Mouse (Mus musculus): ENCODE results near the gene Dydc2.

Gene Dydc2

DNA sequence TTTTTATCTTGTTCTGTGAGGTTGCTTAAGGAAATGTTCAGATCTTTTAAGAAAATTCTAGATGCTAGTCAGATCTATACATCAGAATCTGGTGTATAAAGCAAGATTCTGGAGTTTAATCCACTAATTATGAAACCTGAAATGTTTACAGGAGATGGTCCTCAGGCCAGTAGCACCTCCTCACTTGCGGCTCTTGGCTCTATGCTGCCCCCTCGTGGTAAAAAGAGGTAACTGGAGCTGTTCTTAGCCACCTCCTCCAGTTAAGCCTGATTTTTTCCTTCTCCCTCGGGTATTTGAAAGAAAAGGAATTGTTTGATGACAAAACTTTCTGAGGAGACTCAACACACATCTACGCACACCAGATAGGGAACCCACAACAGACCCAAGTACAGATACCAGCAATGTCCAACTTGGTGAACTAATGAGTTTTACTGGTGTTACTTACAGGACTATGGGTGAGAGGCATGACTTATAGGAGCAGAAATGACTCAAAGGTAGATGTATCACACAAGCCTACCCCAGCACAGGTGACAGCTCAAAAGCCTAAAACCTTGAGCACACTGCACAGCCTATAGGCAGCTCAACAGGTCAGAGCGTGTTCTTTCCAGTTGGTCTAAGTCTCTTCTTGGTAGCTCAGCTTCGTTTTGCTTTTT is 33.7 kb downstream of the Dydc2 start:
- peak in 1 of 2 experiments; percentile 69 for DNase-seq (ENCODE audit: low spot score in 2 of 2)

DNA sequence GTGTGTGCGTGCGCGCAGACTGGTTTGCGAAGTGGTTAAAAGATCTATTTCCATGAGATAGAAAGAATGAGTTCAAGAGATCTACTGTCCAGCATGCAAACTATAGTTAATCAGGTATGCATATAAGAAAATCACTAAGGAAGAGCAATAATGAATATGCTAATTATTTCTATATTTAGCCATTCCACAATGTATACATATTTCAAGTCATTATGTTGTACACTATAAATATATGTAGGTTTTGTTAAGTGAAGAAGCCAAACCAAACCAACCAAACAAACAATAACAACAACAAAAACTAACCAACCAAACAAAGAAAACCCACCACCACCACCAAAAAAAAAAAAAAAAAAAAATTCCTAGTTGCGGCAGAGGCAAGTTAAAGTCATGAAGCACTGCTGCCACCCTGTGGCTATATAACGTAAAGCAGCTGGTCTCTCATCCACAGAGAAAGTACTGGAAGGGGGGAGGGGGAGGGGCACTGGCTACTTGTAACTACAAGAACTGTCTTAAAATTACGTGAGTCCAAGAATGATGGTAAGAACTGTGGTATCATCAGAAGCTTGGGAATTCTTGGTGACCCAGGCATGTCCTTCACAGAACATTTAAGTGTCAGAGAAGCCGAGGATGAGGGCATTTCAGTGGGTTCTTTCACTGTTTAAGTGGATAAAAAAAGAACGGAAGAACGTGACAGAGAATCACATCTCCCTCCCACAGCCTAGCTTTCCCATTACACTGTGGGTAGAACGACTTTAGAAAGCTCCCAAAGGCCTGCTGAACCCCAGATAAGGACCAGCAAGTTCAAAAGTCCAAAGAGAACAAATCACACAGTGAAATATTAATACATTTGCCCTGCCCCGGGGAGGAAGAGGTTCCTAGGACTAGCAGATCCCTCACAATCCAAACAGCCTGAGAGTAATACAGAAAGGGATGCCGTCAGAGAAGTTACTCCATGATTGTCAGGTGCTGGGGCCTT is 35.6 kb downstream of the Dydc2 start:
- DNase-seq (ENCODE audit: low spot score in 2 of 2) = peak; percentile 23 to 87

DNA sequence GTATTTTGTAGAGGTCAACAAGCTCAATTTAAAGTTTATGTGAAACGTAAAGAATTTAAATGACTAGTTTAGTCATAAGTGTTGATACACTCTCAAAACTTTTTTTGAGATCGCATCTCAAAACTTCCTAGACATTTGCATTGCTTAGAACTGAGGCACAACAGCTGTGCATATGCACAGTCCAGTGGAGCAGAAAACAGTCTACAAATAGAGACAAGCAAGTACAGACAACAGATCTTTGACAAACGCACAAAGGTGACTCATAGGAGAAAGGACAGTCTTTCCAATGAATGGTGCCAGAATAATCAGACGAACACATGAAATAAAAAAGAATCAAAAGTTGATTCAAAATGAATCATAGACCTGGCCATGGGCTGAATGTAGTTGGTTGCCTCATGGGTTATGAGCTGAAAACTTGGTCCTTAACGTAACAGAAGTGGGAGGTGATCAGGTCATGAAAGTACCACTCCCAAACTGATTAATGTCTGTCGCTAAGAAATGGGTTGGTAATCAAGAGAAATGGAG is 38.0 kb downstream of the Dydc2 start:
- DNase-seq (ENCODE audit: low spot score in 2 of 2) = no peak

DNA sequence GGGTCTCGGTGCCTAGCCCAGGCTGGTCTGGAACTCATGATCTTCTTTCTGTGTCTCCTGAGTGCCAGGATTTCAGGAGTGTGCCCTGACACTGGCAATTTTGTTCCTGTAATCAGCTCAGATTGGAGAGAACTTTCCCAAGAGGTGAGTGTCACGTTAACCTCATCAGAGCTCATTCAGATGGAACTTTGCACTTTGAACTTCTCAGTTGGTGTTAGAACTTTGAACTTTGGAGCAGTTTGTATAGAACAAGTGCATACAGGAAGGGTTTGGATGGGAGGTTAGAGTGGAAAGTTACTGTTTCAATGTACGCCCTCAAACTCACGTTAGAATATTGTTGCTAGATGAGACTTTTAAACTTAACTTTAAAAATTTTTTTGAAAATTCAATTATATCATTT is 39.7 kb downstream of the Dydc2 start:
- no peak for DNase-seq (ENCODE audit: low spot score in 2 of 2)

DNA sequence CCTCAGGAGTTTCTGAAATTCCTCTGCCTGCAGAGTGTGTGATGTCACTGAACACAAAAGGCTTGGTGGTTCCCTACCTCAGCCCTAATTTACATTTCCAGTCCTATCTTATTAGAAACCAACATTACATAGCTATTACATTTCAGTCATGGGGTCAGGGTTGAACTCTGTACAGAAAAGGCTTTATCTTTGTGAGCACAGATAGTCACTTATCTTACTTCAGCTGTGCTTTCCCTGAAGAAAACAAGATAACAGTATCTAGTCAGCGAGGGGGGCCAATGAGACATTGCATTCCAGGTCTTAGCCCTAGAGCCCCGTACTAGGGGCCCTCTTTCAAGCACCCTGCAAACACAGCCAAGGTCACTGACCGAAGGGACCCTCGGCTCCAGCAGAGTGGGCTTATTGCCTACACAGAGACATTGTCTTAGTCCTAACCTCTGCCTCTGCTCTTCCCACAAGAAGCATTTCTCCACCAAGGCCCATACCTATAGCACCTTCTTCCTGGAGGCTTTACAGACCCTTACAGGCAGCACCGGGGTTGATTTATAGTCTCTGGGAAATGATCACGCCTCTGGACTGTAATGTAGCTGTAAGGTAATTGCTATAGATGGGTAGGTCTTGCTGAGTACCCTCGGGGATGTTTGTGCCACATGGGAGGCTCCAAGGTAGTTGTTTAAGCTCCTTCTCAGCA is 43.3 kb downstream of the Dydc2 start:
- no peak for DNase-seq (ENCODE audit: low spot score in 2 of 2)

DNA sequence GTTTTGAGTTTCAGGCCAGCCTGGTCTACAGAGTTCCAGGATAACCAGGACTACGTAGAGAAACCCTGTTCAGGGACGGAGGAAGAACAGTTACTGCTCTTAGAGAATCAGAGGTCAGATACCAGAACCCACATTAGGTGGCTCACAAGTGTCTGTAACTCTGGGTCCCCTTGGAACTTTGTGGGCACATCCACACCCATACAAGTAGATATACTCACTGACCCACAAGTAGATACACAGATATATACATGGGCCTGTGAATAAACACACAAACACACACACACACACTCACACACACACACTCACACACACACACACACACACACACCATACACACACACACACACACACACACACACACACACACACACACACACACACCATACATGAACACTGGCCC is 43.9 kb downstream of the Dydc2 start:
- DNase-seq (ENCODE audit: low spot score in 2 of 2) = no peak

DNA sequence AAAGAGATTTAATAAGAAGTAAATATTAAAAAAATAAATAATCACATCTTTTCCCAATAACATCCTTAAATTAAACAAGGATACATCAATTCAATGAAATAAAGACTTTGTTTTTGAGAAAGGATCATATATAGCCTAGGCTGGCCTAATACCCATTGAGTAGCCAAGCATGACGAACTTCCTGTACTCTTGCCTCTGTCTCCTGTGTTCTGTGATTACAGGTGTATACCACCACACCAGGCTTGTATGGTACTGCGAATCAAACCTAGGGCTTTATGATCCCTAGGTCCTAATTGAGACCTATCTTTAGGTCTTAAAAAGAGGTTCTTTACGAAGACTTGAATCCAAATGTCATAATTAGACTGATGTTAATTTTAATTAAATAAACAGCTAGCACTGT is 47.8 kb downstream of the Dydc2 start:
- DNase-seq (ENCODE audit: low spot score in 2 of 2) = no peak

DNA sequence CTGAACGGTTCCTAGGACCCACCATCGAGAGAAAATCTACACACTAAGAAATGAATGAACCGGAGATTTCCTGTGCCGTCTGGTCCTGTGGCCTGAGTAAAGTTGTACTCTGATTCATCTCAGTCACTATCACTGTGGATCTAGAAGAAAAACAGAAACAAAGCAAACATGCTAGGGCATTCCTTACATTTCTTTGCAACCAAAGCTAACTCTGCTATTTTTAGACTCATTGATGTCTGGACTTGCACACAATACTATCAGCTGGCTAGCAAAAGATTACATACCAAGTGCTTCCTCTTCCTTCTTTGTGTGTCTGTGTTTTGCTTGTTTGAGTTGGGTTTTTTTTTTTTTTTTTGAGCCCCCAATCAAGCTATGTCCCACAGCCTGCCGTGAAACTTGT is 51.5 kb downstream of the Dydc2 start:
- DNase-seq (ENCODE audit: low spot score in 2 of 2) = no peak

DNA sequence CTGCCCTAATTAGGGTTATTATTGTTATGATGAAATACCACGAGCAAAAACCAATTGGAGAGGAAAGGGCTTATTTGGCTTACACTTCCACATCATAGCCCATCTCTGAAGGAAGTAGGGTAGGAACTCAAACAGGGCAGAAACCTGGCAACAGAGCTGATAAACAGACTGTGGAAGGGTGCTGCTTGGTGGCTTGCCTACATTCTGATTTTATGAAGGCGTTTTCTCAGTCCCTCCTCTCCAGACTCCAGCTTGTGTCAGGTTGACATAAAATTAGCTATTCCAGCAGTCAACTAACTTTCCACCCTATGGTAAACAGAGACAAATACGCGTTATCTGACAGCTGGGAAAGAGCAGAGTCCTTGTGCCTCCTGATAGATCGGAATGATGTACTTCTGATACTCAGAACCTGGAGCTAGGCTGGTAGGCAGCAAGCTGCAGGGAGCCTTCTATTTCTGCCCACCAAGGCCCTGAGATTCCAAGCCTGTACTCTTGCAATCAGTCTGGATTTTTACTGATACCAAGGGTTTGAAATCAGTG is 54.2 kb downstream of the Dydc2 start:
- DNase-seq (ENCODE audit: low spot score in 2 of 2) = peak in 1 of 2 experiments; percentile 36

DNA sequence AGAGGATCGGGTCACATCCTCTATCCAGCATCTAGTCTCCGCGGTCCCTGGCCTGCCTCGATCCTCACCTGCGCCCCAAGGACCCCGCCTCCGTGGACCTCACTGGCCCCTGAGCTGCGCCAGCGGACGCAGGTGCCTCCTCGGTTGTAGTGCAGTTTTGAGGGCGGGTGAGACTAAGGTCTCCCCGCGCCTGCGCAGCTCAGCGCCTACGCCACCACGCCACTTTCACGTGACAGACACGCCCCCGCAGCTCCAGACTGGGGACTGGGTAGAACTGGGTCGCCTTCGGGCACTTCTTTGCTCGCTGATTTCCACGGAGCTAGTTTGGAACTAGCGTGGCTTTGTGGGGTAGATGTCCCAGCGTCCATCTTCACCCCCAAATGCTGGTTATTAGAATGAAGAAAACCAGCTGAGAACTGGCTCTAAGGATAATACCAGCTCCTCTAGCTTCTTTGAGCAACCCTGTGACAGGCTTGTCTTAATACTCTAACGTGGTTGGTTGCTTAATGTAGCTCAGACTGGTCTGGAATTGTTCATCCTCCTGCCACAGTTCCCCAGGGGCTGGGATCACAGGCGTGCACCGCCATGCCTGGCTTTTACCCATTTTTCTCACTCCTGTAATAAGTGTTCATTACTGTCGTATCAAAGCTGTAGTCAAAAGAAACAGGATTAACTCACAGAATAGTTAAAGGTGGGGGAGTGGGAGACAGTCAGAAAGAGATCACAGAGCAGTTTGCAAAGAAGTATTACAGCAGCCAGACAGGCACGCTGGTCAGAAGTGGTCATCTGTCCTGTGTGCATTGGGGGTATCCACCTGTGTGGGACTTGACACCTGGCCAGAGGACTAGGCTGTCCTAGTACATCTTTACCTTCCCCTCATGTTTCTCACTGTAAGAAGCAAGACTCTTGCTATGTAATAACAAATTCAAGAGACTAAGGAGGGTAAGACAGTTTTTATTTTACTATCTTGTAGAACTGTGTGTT is 55.1 kb downstream of the Dydc2 start, which contains the start of gene Fam213a:
Gene Fam213a, minus strand, starts transcription at position 159 of the 984 bp plus-strand sequence.
- DNase-seq (ENCODE audit: low spot score in 2 of 2) = peak; percentile 77 to 94

DNA sequence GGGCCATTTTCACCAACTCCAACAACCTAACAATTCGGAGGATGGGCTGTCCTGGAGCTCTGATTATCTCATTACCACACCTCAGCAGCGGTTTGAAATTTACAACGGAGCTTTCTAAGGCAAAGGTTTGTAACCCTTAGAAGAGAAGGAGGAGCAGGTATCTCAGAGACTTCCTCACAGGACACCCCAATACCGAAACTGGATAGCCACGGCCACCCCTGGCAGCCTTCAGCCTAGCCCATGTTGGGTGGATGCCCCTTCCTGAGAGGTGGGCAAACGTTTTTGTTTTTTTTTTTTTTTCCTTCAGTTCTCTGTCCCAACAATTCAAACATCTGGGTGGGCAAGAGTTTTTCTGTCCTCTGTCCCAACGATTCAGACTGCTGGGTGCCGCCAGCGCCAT is 55.9 kb downstream of the Dydc2 start:
- DNase-seq (ENCODE audit: low spot score in 2 of 2) = no peak

DNA sequence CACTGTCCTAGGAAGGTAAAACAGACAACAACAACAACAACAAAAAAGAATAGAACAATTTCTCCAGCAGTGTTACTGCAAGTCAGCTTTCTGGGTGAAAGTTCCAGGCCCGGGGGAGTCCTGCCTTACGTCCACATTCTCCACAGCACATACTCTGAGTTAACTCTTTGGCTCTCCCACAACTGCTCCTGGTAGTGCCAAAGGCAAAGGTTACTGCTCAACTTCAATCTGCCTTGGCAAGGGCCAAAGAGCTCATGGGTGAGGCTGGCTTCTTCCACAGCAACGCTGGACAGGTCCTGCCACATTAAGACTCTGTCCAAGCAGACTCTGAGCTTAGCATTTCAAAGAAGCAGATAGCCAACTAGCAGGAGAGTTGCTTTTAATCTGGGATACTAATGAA is 57.1 kb downstream of the Dydc2 start:
- no peak for DNase-seq (ENCODE audit: low spot score in 2 of 2)

DNA sequence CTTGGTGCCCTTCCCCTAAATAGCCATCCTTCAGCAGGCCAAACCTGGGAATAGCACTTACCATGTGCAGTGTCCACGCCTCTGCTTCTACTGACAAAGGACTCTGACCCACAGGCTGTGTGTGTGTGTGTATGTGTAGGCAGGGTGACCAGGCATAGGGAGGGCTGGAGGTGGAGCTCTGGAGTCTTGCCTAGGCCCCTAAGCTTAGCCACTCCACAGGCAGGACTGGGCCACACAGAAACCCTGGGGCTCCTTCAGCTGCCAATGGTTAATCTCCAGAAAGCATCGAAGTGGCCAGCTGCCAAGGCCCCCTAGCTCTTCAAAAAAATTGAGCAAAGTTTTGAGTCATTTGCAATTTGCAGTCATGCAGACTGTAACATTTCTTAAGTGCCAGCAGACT is 60.9 kb downstream of the Dydc2 start:
- no peak for DNase-seq (ENCODE audit: low spot score in 2 of 2)

DNA sequence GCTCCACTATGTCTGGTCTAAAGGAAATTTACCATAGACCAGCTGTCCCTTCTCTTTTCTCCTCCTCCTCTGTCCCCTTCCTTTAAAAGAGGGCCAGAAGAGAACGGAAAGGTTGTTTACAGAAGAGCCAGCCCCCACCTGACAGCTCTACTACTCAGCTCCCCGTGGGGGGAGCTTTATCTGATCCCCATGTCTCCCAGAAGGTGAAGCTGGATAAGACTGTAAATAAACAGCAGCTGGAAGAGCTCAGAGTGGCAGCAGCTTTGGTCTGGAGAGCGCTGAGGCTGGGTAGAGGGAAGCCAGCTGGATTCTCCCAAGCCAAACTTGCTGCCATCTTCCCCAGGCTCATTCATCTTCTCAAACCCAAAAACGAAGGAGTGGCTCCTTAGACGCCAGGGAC is 61.4 kb downstream of the Dydc2 start:
- no peak for DNase-seq (ENCODE audit: low spot score in 2 of 2)

DNA sequence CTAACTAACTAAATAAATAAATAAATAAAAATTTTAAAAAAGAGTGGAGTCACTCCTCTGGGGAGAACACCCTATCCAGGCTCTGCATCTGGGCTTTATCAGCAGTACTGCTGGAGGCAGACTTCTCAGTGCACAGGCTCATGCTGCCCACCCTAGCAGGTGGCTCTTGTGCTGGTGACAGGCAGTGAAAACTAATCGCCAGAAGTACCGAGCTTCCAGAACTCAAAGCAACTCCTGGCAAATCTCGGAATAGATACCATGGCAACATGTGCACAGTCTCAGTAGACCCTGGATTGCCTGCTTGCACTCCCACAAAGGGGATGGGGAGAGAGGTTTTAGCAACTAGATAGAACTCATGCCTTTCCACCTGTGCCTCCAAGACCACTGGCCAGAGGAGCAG is 62.1 kb downstream of the Dydc2 start:
- no peak for DNase-seq (ENCODE audit: low spot score in 2 of 2)

DNA sequence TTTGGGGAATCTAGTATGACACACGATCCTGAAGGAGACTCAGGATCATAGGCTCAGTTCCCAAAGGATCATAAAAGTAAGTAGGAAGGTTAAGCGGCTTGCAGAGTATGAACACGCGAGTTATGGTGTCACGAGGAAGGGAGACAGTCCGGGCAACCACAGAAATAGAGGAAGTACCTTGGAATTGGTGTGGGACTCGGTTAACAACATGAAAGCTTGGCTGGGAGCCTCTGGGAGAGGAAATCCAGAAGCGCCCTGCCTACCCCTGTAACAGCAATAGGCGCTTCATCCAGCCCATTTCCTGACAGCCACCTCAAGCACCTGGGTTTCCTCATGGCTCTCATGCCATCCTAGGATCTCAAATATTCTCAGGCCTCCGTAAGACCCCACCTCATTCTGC is 62.7 kb downstream of the Dydc2 start:
- no peak for DNase-seq (ENCODE audit: low spot score in 2 of 2)

DNA sequence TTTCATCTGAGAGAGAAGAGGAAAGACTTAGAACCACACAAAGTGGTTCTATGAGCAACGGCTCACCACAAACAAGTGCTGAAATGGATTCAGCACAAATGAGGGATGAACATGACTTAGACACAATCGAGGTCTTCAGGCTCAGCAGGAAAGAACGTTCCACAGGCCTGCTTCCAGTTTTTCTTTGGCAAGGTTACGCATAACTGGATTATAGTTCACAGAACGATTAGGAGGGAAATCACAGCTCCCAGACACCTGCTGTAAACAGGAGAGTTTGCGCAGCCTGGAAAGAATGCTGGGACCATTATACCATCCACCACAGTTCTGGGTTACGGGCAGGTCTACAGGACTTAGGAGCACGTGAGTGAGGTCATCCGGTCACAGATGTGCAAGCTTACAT is 63.3 kb downstream of the Dydc2 start:
- no peak for DNase-seq (ENCODE audit: low spot score in 2 of 2)

DNA sequence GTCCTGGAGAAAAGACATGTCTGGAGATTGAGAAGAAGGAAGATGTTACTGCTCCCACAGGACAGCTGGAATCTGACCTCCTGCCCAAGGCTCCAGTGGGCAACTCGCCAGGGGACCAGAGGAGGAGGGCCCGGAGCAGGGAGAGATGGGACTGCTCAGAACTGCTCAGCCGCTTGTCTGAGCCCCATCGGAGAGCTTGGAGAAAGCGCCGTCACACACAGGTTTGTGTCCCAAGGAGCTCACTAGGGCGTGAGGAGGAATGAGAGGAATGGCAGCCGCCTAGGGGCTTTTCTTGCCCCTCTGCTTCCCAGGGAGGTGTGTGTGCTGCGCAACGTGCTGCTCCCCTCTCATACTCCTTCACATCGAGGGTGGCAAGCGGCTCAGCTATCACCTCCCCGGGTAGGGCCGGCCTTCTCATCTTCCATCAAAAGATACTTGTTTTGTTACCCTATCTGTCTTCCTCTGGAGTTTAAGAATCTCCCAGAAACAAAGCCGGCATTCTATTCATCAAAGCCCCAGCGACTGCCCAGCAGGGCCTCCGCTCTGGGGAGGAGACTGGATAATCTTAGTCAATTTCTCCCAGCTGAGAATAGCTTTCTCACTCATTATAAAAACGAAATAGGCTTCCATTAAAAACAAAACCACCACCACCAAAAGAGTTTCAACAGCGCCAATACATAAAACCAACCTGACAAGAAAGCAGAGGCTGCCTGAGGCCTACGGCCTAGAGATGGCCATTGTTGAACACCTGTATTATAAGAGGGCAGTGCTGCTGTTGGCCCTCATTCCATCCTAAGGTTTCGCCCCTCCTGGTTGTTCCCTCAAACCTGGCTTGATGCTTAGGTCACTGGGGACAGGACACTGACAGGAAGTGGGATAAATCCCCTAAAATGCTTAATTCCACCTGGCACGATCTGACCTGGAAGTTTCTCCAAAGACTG is 64.5 kb downstream of the Dydc2 start:
- DNase-seq (ENCODE audit: low spot score in 2 of 2) = no peak

DNA sequence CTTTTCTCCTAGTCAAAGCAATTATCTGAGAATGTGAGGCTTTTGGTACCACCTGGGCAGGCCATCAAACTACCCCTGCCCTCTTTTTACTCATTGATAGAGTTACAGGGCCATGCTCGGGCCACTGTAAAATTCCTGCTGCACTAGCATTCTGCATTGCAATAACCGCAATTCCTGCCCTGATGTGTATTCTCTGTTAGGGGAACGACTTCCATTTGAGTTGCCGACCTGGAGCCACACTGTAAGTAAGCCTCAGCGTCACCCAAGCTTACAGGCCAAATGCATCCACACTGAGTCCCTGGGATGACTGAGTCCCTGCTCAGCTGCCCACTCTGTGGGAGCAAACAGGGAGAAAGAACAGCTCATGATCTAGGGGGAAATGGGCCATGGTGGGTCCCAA is 67.4 kb downstream of the Dydc2 start:
- no peak for DNase-seq (ENCODE audit: low spot score in 2 of 2)

DNA sequence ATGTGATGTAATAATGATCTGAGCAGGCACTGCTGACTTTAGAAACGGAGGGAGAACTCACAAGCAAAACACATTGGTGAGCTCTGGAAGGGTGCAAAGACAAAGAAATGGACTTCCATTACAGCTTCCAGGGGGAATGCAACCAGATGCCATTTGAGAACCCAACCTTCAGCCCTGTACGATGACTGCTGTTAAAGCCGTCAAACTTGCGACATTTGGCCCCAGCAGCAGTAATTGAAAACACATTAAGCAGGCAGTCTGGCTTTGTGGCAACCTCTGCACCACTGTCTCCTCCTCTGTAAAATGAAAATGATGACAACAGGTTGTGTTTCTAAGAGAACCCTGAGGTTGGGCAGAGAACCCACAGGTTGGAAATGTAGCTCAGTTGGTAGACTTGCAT is 68.2 kb downstream of the Dydc2 start:
- DNase-seq (ENCODE audit: low spot score in 2 of 2) = no peak
